Mouse (Mus musculus) CH12.LX (cell line): Measurements from ENCODE around the gene Mul1. TPM values are rescaled to one million over a fixed set of nuclear protein-coding genes. Genes with fewer than 3 reads are reported as not detected.

ENCODE experiments used
- DNase-seq: peaks from one replicate; pipeline ENCODE4 v3.0.0-alpha.2; 2013; ENCODE audit errors: extremely low read depth
- H3K27ac ChIP-seq: 2 replicates; pipeline ENCODE4 v1.5.1; 2012; ENCODE audit warnings: low read depth, mild to moderate bottlenecking, control low read depth, moderate library complexity; ENCODE audit not compliant: insufficient read depth
- H3K27me3 ChIP-seq: replicated peaks from 2 replicates; pipeline ENCODE3; 2012; ENCODE audit warnings: inconsistent platforms
- H3K36me3 ChIP-seq, 2 experiments: replicated peaks in 1 of 2; 2 replicates each; pipeline versions ENCODE3 to v1.6.1; 2012; ENCODE audit warnings: inconsistent platforms in 1 of 2, low read length in 1 of 2, mild to moderate bottlenecking in 1 of 2, mixed read lengths in 1 of 2, moderate library complexity in 1 of 2; ENCODE audit not compliant: control insufficient read depth in 1 of 2, insufficient read depth in 1 of 2
- H3K4me1 ChIP-seq, 2 experiments: 2 replicates each; pipeline ENCODE4 v1.6.1; 2012; ENCODE audit warnings: inconsistent platforms in 1 of 2, moderate library complexity in 1 of 2; ENCODE audit not compliant: insufficient read depth in 2 of 2, control insufficient read depth in 1 of 2
- H3K4me2 ChIP-seq: 2 replicates; pipeline ENCODE4 v1.6.1; 2012; ENCODE audit warnings: low read depth, mild to moderate bottlenecking, control low read depth; ENCODE audit not compliant: poor library complexity, insufficient read depth, severe bottlenecking
- H3K4me3 ChIP-seq, 3 experiments: fragments of 150-350 bp in 1 of 3; sonication (generic) in 1 of 3; replicated peaks in 1 of 3; 2 replicates each; pipeline versions ENCODE3 to v1.5.1; 2011 to 2012; ENCODE audit warnings: low read depth in 2 of 3, low read length in 2 of 3, mild to moderate bottlenecking in 2 of 3, moderate library complexity in 2 of 3, control low read depth in 1 of 3, improper control_type of control experiment in 1 of 3, inconsistent platforms in 1 of 3, mixed read lengths in 1 of 3; ENCODE audit not compliant: poor library complexity in 1 of 3
- H3K79me2 ChIP-seq: replicated peaks from 2 replicates; pipeline ENCODE4 v1.6.1; 2012; ENCODE audit warnings: mild to moderate bottlenecking, moderate library complexity; ENCODE audit not compliant: control insufficient read depth, poor library complexity, insufficient read depth, severe bottlenecking; ENCODE audit errors: extremely low read depth
- H3K9ac ChIP-seq: 2 replicates; pipeline ENCODE4 v1.6.1; 2012; ENCODE audit warnings: low read depth, mild to moderate bottlenecking, control low read depth, moderate library complexity; ENCODE audit not compliant: insufficient read depth
- H3K9me3 ChIP-seq: replicated peaks from 2 replicates; pipeline ENCODE3; 2012; ENCODE audit warnings: low read length, inconsistent platforms, mixed read lengths
- BHLHE40 ChIP-seq: IDR thresholded peaks from 2 replicates; pipeline ENCODE4 v1.6.1; 2011; ENCODE audit warnings: mild to moderate bottlenecking, low read depth, low read length, improper control_type of control experiment
- ELF1 ChIP-seq: IDR thresholded peaks from 2 replicates; pipeline ENCODE4 v1.6.1; 2014; ENCODE audit warnings: low read depth, mild to moderate bottlenecking, inconsistent platforms, low read length, improper control_type of control experiment
- HCFC1 ChIP-seq: IDR thresholded peaks from 2 replicates; pipeline ENCODE4 v1.6.1; 2012; ENCODE audit warnings: low read depth, mild to moderate bottlenecking, inconsistent platforms, low read length, improper control_type of control experiment
- IRF4 ChIP-seq: IDR thresholded peaks from 2 replicates; pipeline ENCODE4 v1.6.1; 2014; ENCODE audit warnings: low read depth, mild to moderate bottlenecking, inconsistent platforms, low read length, improper control_type of control experiment
- JUN ChIP-seq: IDR thresholded peaks from 2 replicates; pipeline ENCODE4 v1.6.1; 2011; ENCODE audit warnings: low read depth, mild to moderate bottlenecking, low read length, improper control_type of control experiment, moderate library complexity; ENCODE audit not compliant: insufficient read depth
- KAT2A ChIP-seq: IDR thresholded peaks from 2 replicates; pipeline ENCODE4 v1.6.1; 2012; ENCODE audit warnings: low read length, improper control_type of control experiment, inconsistent platforms; ENCODE audit not compliant: insufficient replicate concordance
- MAFK ChIP-seq: IDR thresholded peaks from 2 replicates; pipeline ENCODE4 v1.6.1; 2011; ENCODE audit warnings: low read length, improper control_type of control experiment; ENCODE audit not compliant: insufficient replicate concordance
- MAX ChIP-seq: IDR thresholded peaks from 2 replicates; pipeline ENCODE4 v1.6.1; 2011; ENCODE audit warnings: low read length, improper control_type of control experiment
- MEF2A ChIP-seq: IDR thresholded peaks from 2 replicates; pipeline ENCODE4 v1.6.1; 2014; ENCODE audit warnings: low read depth, mild to moderate bottlenecking, inconsistent platforms, low read length, improper control_type of control experiment, borderline replicate concordance
- MYC ChIP-seq: IDR thresholded peaks from 2 replicates; pipeline ENCODE4 v1.6.1; 2011; ENCODE audit warnings: low read depth, mild to moderate bottlenecking, improper control_type of control experiment, low read length
- NELFE ChIP-seq: IDR thresholded peaks from 2 replicates; pipeline ENCODE4 v1.6.1; 2011; ENCODE audit warnings: low read depth, low read length, improper control_type of control experiment
- PAX5 ChIP-seq: IDR thresholded peaks from 2 replicates; pipeline ENCODE4 v1.6.1; 2012; ENCODE audit warnings: low read length, inconsistent platforms, mixed read lengths
- POLR2A ChIP-seq: IDR thresholded peaks from 2 replicates; pipeline ENCODE4 v1.6.1; 2011; ENCODE audit warnings: low read depth, mild to moderate bottlenecking, improper control_type of control experiment, low read length
- SIN3A ChIP-seq: IDR thresholded peaks from 2 replicates; pipeline ENCODE4 v1.6.1; 2012; ENCODE audit warnings: low read length, improper control_type of control experiment, inconsistent platforms
- SMC3 ChIP-seq: IDR thresholded peaks from 2 replicates; pipeline ENCODE4 v1.6.1; 2011; ENCODE audit warnings: low read depth, low read length, improper control_type of control experiment
- TBP ChIP-seq: conservative IDR thresholded peaks from 2 replicates; pipeline ENCODE4 v1.6.1; 2011; ENCODE audit warnings: low read depth, low read length, improper control_type of control experiment
- TCF12 ChIP-seq: IDR thresholded peaks from 2 replicates; pipeline ENCODE4 v1.6.1; 2014; ENCODE audit warnings: low read depth, mild to moderate bottlenecking, inconsistent platforms, low read length, improper control_type of control experiment
- USF2 ChIP-seq: conservative IDR thresholded peaks from 2 replicates; pipeline ENCODE4 v1.6.1; 2011; ENCODE audit warnings: low read depth, low read length, improper control_type of control experiment
- ZKSCAN1 ChIP-seq: IDR thresholded peaks from 2 replicates; pipeline ENCODE4 v1.6.1; 2012; ENCODE audit warnings: low read depth, inconsistent platforms, low read length, improper control_type of control experiment, borderline replicate concordance
- dilution Hi-C: fragments of 300-500 bp; cut with MboI; formaldehyde crosslinking; loops from 2 replicates; pipeline ENCODE4 v1.14.3; 2020; ENCODE audit warnings: low sequenced_read_pairs; ENCODE audit not compliant: extremely low pct_unique_long_range_greater_than_20kb, extremely low pct_ligation_motif_present
- in situ Hi-C: fragments of 300-500 bp; cut with MboI; formaldehyde crosslinking; loops from 3 replicates; pipeline ENCODE4 v1.14.3; 2019; ENCODE audit warnings: low sequenced_read_pairs, low pct_ligation_motif_present, low pct_unique_long_range_greater_than_20kb, mixed read lengths
- polyA plus RNA-seq: library from polyadenylated mRNA; unstranded; fragments of >175 nt; gene quantifications from 2 replicates; pipeline ENCODE4 v1.2.1, GENCODE M21; 2012; ENCODE audit warnings: low read depth; ENCODE audit not compliant: insufficient read length
- total RNA-seq, 2 experiments: library from RNA; depleted of rRNA; stranded (reverse); fragments of 300-350 nt in 1 of 2; fragments of >200 nt in 1 of 2; gene quantifications; 2 replicates each; pipeline ENCODE4 v1.2.3; 2012 to 2014

The Mul1 gene
- total and polyA plus RNA-seq, 3 experiments = 10.2 to 20.2 (median 12.3) TPM

GRCm38 (mm10) chr4:138448872-138449615, 14.6 kb downstream of the Mul1 start:
- H3K4me2 ChIP-seq = no peak overlapping the region
- peaks cover 61% of the 10 kb centered on the region for H3K27me3 ChIP-seq
- peaks cover 0 to 12% of the 10 kb centered on the region in 2 experiments; a peak in 2 of 4 replicates for H3K4me1 ChIP-seq
- no peak overlapping the region for H3K27ac ChIP-seq
- DNase-seq = no peak
- H3K4me3 ChIP-seq = no peak overlapping the region
- dilution Hi-C loops = no loop called here
- in situ Hi-C loops = loop anchor here (10.0 kb wide), 1 partner anchor 406 kb away; no protein-coding TSS in a partner anchor
- H3K9me3 ChIP-seq = peaks cover 2% of the 10 kb centered on the region
- no peak overlapping the region for H3K9ac ChIP-seq
- no peaks in the 10 kb centered on the region for H3K79me2 ChIP-seq
- no peaks in the 10 kb centered on the region for H3K36me3 ChIP-seq
- TF ChIP-seq POLR2A = no peak
- TF ChIP-seq SMC3 = no peak
- TF ChIP-seq USF2 = no peak
- TF ChIP-seq BHLHE40 = no peak
- no peak for TF ChIP-seq ZKSCAN1
- no peak for TF ChIP-seq KAT2A
- no peak for TF ChIP-seq TBP
- TF ChIP-seq MEF2A = no peak
- no peak for TF ChIP-seq IRF4
- no peak for TF ChIP-seq MYC
- no peak for TF ChIP-seq SIN3A
- TF ChIP-seq PAX5 = no peak
- no peak for TF ChIP-seq HCFC1
- TF ChIP-seq, all 38 proteins: peak for 0

GRCm38 (mm10) chr4:138449636-138450314, 15.3 kb downstream of the Mul1 start:
- DNase-seq = no peak
- peaks cover 68% of the 10 kb centered on the region for H3K27me3 ChIP-seq
- H3K27ac ChIP-seq = no peak overlapping the region
- no peak for TF ChIP-seq IRF4
- TF ChIP-seq NELFE = no peak
- TF ChIP-seq JUN = no peak
- no peak for TF ChIP-seq POLR2A
- no peak for TF ChIP-seq ELF1
- no peak for TF ChIP-seq TCF12
- no peak for TF ChIP-seq PAX5
- TF ChIP-seq MAX = no peak
- TF ChIP-seq MAFK = no peak
- TF ChIP-seq MEF2A = no peak
- no peak overlapping the region for H3K9ac ChIP-seq
- H3K4me1 ChIP-seq = peaks cover 0 to 12% of the 10 kb centered on the region in 2 experiments; a peak in 2 of 4 replicates
- H3K4me2 ChIP-seq = no peak overlapping the region
- H3K36me3 ChIP-seq = no peaks in the 10 kb centered on the region
- in situ Hi-C loops (loop anchor here (5.0 to 10.0 kb wide), 2 partner anchors 113 to 405 kb away; no protein-coding TSS in a partner anchor), dilution Hi-C loops (no loop called here)
- H3K4me3 ChIP-seq = no peak overlapping the region
- H3K9me3 ChIP-seq = peaks cover 2% of the 10 kb centered on the region
- no peaks in the 10 kb centered on the region for H3K79me2 ChIP-seq
